In genomic region chr2:126060595-126060994, GRCm38 (mm10) we compare ENCODE assay signal across 9 mouse cellular contexts. TPM values are rescaled to one million over a fixed set of nuclear protein-coding genes. Genes with fewer than 3 reads are reported as not detected.
A peak's percentile ranks its signal among the peaks of the same experiment; 100 is the strongest.
DNase-seq lines count a peak whose midpoint lies in the region; ATAC-seq and TF ChIP-seq lines count a peak whose summit lies in the region.
"Had no signal": no experiment of that assay in that cellular context is flagged by ENCODE, and none has a peak within 500 bp of the region (broad histone marks: within the 10 kb centered on the region; RNA-seq: fewer than 3 reads in every experiment).

No protein-coding gene starts in this region.

- no peak overlapping the region for H3K9ac ChIP-seq in intestine, embryonic 15.5 days
- no peak overlapping the region for H3K9ac ChIP-seq in intestine, embryonic 16.5 days (ENCODE audit: low read depth, low read length)
- no peak overlapping the region for H3K9ac ChIP-seq in kidney, embryonic 15.5 days
- H3K9ac ChIP-seq: embryonic facial prominence, embryonic 12.5 days; limb, embryonic 15.5 days had no signal

- no peak overlapping the region for H3K4me2 ChIP-seq in intestine, embryonic 15.5 days (replicated peaks)
- no peak overlapping the region for H3K4me2 ChIP-seq in intestine, embryonic 16.5 days (ENCODE audit: low read depth, low read length)
- H3K4me2 ChIP-seq in kidney, embryonic 15.5 days, result no peak overlapping the region
- H3K4me2 ChIP-seq: embryonic facial prominence, embryonic 12.5 days; limb, embryonic 15.5 days had no signal

- no peaks in the 10 kb centered on the region for H3K27me3 ChIP-seq in intestine, embryonic 15.5 days (replicated peaks)
- H3K27me3 ChIP-seq in intestine, embryonic 16.5 days (replicated peaks; ENCODE audit: control insufficient read depth, insufficient read depth, low read length), result no peaks in the 10 kb centered on the region
- H3K27me3 ChIP-seq in kidney, embryonic 15.5 days, result no peaks in the 10 kb centered on the region
- H3K27me3 ChIP-seq: embryonic facial prominence, embryonic 12.5 days; limb, embryonic 15.5 days had no signal

- TF ChIP-seq CTCF in embryonic fibroblast, embryonic 13.5 days (IDR thresholded peaks at IDR 0.05; ENCODE audit: borderline replicate concordance, insufficient read depth, low read length), result no peak

- no peaks in the 10 kb centered on the region for H3K36me3 ChIP-seq in intestine, embryonic 15.5 days
- no peaks in the 10 kb centered on the region for H3K36me3 ChIP-seq in intestine, embryonic 16.5 days (ENCODE audit: control insufficient read depth, insufficient read depth, low read length)
- H3K36me3 ChIP-seq in kidney, embryonic 15.5 days, result no peaks in the 10 kb centered on the region
- H3K36me3 ChIP-seq: embryonic facial prominence, embryonic 12.5 days; limb, embryonic 15.5 days had no signal

- 47% methylated on average over 4 of the region's 4 CpGs for WGBS in intestine, embryonic 15.5 days
- 55% methylated on average over 4 of the region's 4 CpGs for WGBS in intestine, embryonic 16.5 days
- WGBS in kidney, embryonic 15.5 days, result 42% methylated on average over 4 of the region's 4 CpGs

- H3K27ac ChIP-seq in intestine, embryonic 15.5 days, result no peak overlapping the region
- H3K27ac ChIP-seq in intestine, embryonic 16.5 days (ENCODE audit: low read length), result no peak overlapping the region
- H3K27ac ChIP-seq in embryonic fibroblast, embryonic 13.5 days (ENCODE audit: insufficient read depth, low read length), result peak overlapping the region; percentile 61; the same call in 1 of the 2 replicates
- H3K27ac ChIP-seq in kidney, embryonic 15.5 days, result no peak overlapping the region
- H3K27ac ChIP-seq: embryonic facial prominence, embryonic 12.5 days had no signal

- no peaks in the 10 kb centered on the region for H3K9me3 ChIP-seq in intestine, embryonic 15.5 days
- no peaks in the 10 kb centered on the region for H3K9me3 ChIP-seq in intestine, embryonic 16.5 days (ENCODE audit: control insufficient read depth, low read length)
- no peaks in the 10 kb centered on the region for H3K9me3 ChIP-seq in kidney, embryonic 15.5 days (replicated peaks)
- H3K9me3 ChIP-seq: embryonic facial prominence, embryonic 12.5 days; limb, embryonic 15.5 days had no signal

- H3K4me1 ChIP-seq in intestine, embryonic 15.5 days (replicated peaks), result no peaks in the 10 kb centered on the region
- H3K4me1 ChIP-seq in intestine, embryonic 16.5 days (ENCODE audit: control insufficient read depth, insufficient read depth, low read length), result no peaks in the 10 kb centered on the region
- H3K4me1 ChIP-seq in embryonic fibroblast, embryonic 13.5 days (ENCODE audit: control insufficient read depth, insufficient read depth, low read length), result peaks cover 16% of the 10 kb centered on the region
- peaks cover 5% of the 10 kb centered on the region; the same call in 1 of the 2 replicates for H3K4me1 ChIP-seq in kidney, embryonic 15.5 days

- DNase-seq in retina, embryonic 14.5 days (ENCODE audit: low spot score), result peak; percentile 16
- DNase-seq in urinary bladder, adult 18-20 months (ENCODE audit: low spot score in 2 of 2), result no peak
- DNase-seq in cerebellum, adult 8-10 months, result no peak

- 0 out of 2 replicates have a peak, but pooled peaks have one; percentile 34 for ATAC-seq in intestine, embryonic 15.5 days
- no peak for ATAC-seq in intestine, embryonic 16.5 days
- peak; percentile 80 for ATAC-seq in kidney, embryonic 15.5 days (replicated peaks; ENCODE audit: low FRiP score)

- no peak for TF ChIP-seq POLR2A in embryonic fibroblast, embryonic 13.5 days (IDR thresholded peaks at IDR 0.05; ENCODE audit: low read depth, low read length)

- H3K4me3 ChIP-seq in intestine, embryonic 15.5 days (replicated peaks), result no peak overlapping the region
- no peak overlapping the region for H3K4me3 ChIP-seq in intestine, embryonic 16.5 days (ENCODE audit: low read length)
- no peak overlapping the region for H3K4me3 ChIP-seq in embryonic fibroblast, embryonic 13.5 days (ENCODE audit: insufficient read depth, low read length)
- H3K4me3 ChIP-seq in kidney, embryonic 15.5 days (replicated peaks), result no peak overlapping the region
- H3K4me3 ChIP-seq: embryonic facial prominence, embryonic 12.5 days; limb, embryonic 15.5 days had no signal

RNA-seq across cellular contexts. Expression of gene Fgf7, which starts 26.1 kb away (rescaled TPM):
- polyA plus RNA-seq in intestine, embryonic 15.5 days (2015; fragmentation: Nextera tagmentation; extraction: Ambion mirVana), result 0.38 and 0.49 TPM in 2 replicates
- polyA plus RNA-seq in intestine, embryonic 16.5 days (2015; fragmentation: Nextera tagmentation; extraction: Ambion mirVana), result 0.31 and 0.33 TPM in 2 replicates
- 70.8 and 94.4 TPM in 2 replicates for polyA plus RNA-seq in embryonic fibroblast, embryonic 13.5 days (2011; ENCODE audit: insufficient read length, low read depth, missing spikeins)
- 1.9 TPM in 2 replicates for polyA plus RNA-seq in kidney, embryonic 15.5 days (2015; fragmentation: Nextera tagmentation; extraction: Ambion mirVana)

Comparison
In these comparisons a context has a peak if more than half of its experiments do, and no peak if none do; other contexts are left out.
1. RNA of gene Fgf7, which starts 26.1 kb away (polyA plus RNA-seq): 70.8 to 94.4 TPM in embryonic fibroblast, embryonic 13.5 days; 1.9 TPM in kidney, embryonic 15.5 days, 0.38 to 0.49 TPM in intestine, embryonic 15.5 days and 0.31 to 0.33 TPM in intestine, embryonic 16.5 days; every median in the first group is over 10 times any median in the second.